Mouse (Mus musculus) Patski (cell line): ENCODE results near the gene Tfcp2. TPM values are rescaled to one million over a fixed set of nuclear protein-coding genes. Genes with fewer than 3 reads are reported as not detected.

Experiments used
- ATAC-seq: fragments of 100-300 bp; one replicate; pipeline ENCODE4 v1.8.0; 2021
- CTCF ChIA-PET: fragments of 350-600 bp; sonication (Branson Sonifier 250); formaldehyde crosslinking; loops from one replicate; lab custom pipeline; 2022; ENCODE audit warnings: inconsistent platforms; lab: Charles Lee
- POLR2A ChIA-PET: fragments of 350-600 bp; sonication (Branson Sonifier 250); formaldehyde crosslinking; loops from one replicate; lab custom pipeline; 2022; ENCODE audit warnings: antibody characterized with exemption, inconsistent platforms; lab: Charles Lee
- DNase-seq: peaks from one replicate; pipeline ENCODE4 v3.0.0-alpha.2; 2011; ENCODE audit warnings: low read depth, low spot score
- H3K27me3 ChIP-seq: fragments of 371-371 bp; one replicate; pipeline ENCODE4 v1.5.1; 2021
- CTCF ChIP-seq: fragments of 100-300 bp; IDR thresholded peaks from one replicate; pipeline ENCODE4 v1.5.1; 2021
- in situ Hi-C: fragments of 300-500 bp; cut with MboI; formaldehyde crosslinking; loops from 3 replicates; pipeline ENCODE4 v1.11.1; 2018; ENCODE audit warnings: low pct_unique_long_range_greater_than_20kb, mixed read lengths
- polyA plus RNA-seq: library from polyadenylated mRNA; unstranded; gene quantifications from one replicate; pipeline ENCODE4 v1.2.3, GENCODE M21; 2021

Tfcp2 gene
- polyA plus RNA-seq, 1 experiment from 2014 or later, result 35.2 TPM

GRCm38 (mm10) chr15:100456356-100456991, 95.3 kb downstream of the Tfcp2 start:
- CTCF ChIA-PET, result interaction anchor here (0.9 to 2.3 kb wide), 11 partner anchors 13 to 227 kb away, joined by 3 to 11 read pairs (median 5); no protein-coding TSS in a partner anchor
- POLR2A ChIA-PET, result interaction anchor here (0.6 kb wide), 1 partner anchor 24 kb away, joined by 3 read pairs; no protein-coding TSS in a partner anchor
- no peaks in the 10 kb centered on the region for H3K27me3 ChIP-seq
- TF ChIP-seq CTCF, result no peak
- in situ Hi-C loops, result no loop called here
- no peak for DNase-seq
- no peak for ATAC-seq

- no peak for ATAC-seq
- TF ChIP-seq CTCF, result no peak
- in situ Hi-C loops, result loop anchor here (5.0 kb wide), 2 partner anchors 65 to 185 kb away; no protein-coding TSS in a partner anchor
- POLR2A ChIA-PET, result no interaction called here
- CTCF ChIA-PET, result interaction anchor here (1.6 kb wide), 1 partner anchor 99 kb away, joined by 4 read pairs; the partner anchor contains the start of gene Tfcp2
- DNase-seq, result no peak
- no peaks in the 10 kb centered on the region for H3K27me3 ChIP-seq
These were observed 99.3 kb downstream of the Tfcp2 start for GRCm38 (mm10) chr15:100452486-100452885.

- in situ Hi-C loops, result loop anchor here (5.0 kb wide), 2 partner anchors 64 to 184 kb away; no protein-coding TSS in a partner anchor
- ChIA-PET POLR2A (interaction anchor here (0.7 to 1.2 kb wide), 2 partner anchors 17 to 100 kb away, joined by 3 read pairs; no protein-coding TSS in a partner anchor), CTCF (interaction anchor here (1.0 to 1.6 kb wide), 5 partner anchors 12 to 252 kb away, joined by 3 to 4 read pairs (median 3); partner anchors contain the start of gene Tfcp2)
- no peak for TF ChIP-seq CTCF
- ATAC-seq, result no peak
- DNase-seq, result no peak
- no peaks in the 10 kb centered on the region for H3K27me3 ChIP-seq
These were observed 100.6 kb downstream of the Tfcp2 start for GRCm38 (mm10) chr15:100451245-100451644.

- no peaks in the 10 kb centered on the region for H3K27me3 ChIP-seq
- ChIA-PET POLR2A (no interaction called here), CTCF (interaction anchor here (0.7 to 1.8 kb wide), 3 partner anchors 9 to 82 kb away, joined by 3 to 8 read pairs (median 3); no protein-coding TSS in a partner anchor)
- TF ChIP-seq CTCF, result no peak
- in situ Hi-C loops, result loop anchor here (10.0 kb wide), 1 partner anchor 415 kb away; the partner anchor contains the start of gene Dip2b
- DNase-seq, result no peak
- no peak for ATAC-seq
These were observed 102.3 kb downstream of the Tfcp2 start for GRCm38 (mm10) chr15:100449495-100449894.

- no peak for ATAC-seq
- TF ChIP-seq CTCF, result no peak
- in situ Hi-C loops, result loop anchor here (10.0 kb wide), 1 partner anchor 414 kb away; the partner anchor contains the start of gene Dip2b
- no peaks in the 10 kb centered on the region for H3K27me3 ChIP-seq
- ChIA-PET CTCF (interaction anchor here (1.5 to 1.8 kb wide), 3 partner anchors 17 to 142 kb away, joined by 3 to 8 read pairs (median 4); no protein-coding TSS in a partner anchor), POLR2A (no interaction called here)
- DNase-seq, result no peak
These were observed 103.2 kb downstream of the Tfcp2 start for GRCm38 (mm10) chr15:100448572-100448971.

Other genes with a start within 250 kb of the Tfcp2 start
- 567 TPM for gene Mettl7a1, start 247.9 kb downstream of the Tfcp2 start, polyA plus RNA-seq
- gene Mettl7a3, start 217.1 kb downstream of the Tfcp2 start, polyA plus RNA-seq, result 88.9 TPM
- 0.51 TPM for gene Methig1, start 198.9 kb downstream of the Tfcp2 start, polyA plus RNA-seq
- gene Mettl7a2, start 198.8 kb downstream of the Tfcp2 start, polyA plus RNA-seq, result 4.1 TPM
- not detected for gene Higd1c, start 187.5 kb downstream of the Tfcp2 start, polyA plus RNA-seq
- 0.55 TPM for gene Gm5475, start 129.9 kb downstream of the Tfcp2 start, polyA plus RNA-seq
- gene Slc11a2, start 126.9 kb downstream of the Tfcp2 start, polyA plus RNA-seq, result 78.4 TPM
- gene Letmd1, start 83.0 kb downstream of the Tfcp2 start, polyA plus RNA-seq, result 52.3 TPM
- gene Csrnp2, start 56.5 kb downstream of the Tfcp2 start, polyA plus RNA-seq, result 13.7 TPM
- gene Pou6f1, start 48.0 kb upstream of the Tfcp2 start, polyA plus RNA-seq, result 54.5 TPM
- gene Dazap2, start 63.3 kb upstream of the Tfcp2 start, polyA plus RNA-seq, result 239 TPM
- gene Smagp, start 84.9 kb upstream of the Tfcp2 start, polyA plus RNA-seq, result 11.7 TPM
- gene Bin2, start 117.5 kb upstream of the Tfcp2 start, polyA plus RNA-seq, result not detected
- gene Cela1, start 135.9 kb upstream of the Tfcp2 start, polyA plus RNA-seq, result 4.1 TPM
- 0.03 TPM for gene Galnt6, start 177.4 kb upstream of the Tfcp2 start, polyA plus RNA-seq
- 13.1 TPM for gene Slc4a8, start 209.7 kb upstream of the Tfcp2 start, polyA plus RNA-seq